Mouse (Mus musculus): ENCODE results near the gene Zc4h2.

Zc4h2 gene

DNA sequence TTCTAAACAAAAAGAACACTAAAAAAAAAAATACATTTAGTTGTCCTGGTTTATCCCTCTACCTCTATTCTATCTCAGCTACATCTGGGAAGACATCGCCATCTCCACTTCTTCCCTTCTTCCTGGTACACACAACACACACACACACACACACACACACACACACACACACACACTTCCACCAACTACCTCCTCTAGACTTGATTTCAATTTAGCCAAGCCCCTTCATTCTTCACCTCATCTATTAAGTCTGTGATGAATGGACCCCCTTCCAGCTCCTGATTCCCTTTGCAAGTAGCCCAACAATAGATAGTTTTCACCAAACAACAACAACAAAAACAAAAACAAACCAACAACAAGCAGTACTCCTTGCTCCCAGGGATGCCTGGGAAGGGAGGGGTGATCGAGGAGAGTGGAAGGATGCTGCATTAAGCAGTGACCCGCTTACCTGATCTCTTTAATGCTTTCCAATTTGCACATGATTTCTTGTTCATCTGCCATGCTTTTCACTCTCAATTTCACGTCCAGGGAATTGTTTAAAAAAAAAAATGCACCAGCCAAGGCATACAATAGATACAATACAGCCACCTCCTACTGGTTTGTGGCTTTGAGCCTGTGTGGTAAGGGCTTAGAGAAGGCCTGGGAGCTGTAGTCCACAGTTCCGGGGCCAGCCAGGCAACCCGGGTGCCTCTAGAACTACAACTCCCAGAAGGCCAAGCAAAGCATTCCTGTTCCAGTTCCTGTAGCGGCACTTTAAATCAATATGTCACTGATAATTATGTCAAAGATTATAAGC lies at the start of gene Zc4h2:
Zc4h2 (minus strand) TSS at position 706 of the 796 bp plus-strand sequence.
- DNase-seq (ENCODE audit: low spot score in 2 of 2): peak in 1 of 2 experiments; percentile 71

DNA sequence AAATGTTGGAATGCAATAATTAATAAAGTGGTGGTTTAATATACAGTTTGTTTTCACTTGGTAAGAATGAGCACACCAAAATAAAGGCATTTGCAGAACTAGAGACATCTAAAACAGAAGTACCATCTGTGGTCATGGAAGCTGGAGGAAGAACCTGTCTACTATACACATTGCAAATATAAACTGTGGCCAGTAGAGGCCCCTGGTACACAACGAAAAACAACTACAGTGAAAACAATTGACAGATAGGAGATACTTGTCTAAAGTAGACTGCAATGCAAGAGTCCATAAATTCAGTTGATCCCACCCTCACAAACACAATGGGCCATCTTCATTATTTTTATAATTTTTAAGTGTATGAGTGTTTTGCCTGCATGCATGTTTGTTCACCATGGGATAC lies 28.8 kb upstream of the Zc4h2 start:
- no peak for DNase-seq (ENCODE audit: low spot score in 2 of 2)

DNA sequence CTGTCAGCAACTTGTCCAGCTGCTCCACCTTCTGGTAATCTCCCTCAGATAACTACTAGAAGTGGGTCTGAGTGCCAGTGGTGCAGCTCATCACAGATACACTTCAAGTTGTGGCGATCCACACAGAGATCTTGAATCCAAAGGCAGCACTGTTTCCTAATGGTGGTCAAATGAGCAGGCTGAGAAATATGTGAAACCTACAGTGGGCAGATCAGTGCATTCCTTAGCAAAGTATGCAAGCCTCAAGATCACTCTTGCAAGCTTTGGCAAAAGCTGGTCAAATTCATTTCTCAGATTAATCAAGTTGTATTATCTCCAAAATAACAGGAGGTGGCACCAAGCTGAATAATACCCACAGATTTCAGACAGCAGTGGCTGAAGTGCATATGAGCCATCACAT lies 23.9 kb upstream of the Zc4h2 start:
- no peak for DNase-seq (ENCODE audit: low spot score in 2 of 2)

DNA sequence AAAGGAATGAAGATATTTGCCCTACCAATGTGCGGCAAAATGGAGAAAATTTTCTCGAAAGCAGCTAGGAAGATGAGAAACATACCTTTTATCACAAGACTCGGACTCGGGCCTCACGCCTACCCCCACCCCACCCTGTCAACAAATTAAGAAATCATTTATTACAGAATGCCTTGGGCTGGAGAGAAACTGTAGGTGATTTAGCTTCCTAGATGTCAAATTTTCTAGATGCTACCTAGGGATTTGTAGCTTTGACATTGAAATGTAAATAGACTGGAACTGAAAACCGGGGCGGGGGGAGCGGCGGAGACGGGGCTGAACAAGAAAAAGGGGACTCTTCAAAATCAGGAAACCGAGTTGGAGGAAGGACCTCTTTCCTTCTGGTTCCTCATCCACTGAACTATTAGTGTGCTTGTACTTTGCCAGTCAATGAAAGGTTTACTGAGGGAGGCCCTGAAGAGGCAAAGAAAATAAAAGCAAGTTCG lies 333 bp upstream of the Zc4h2 start:
- peak; percentile 2 to 7 for DNase-seq (ENCODE audit: low spot score in 2 of 2)

DNA sequence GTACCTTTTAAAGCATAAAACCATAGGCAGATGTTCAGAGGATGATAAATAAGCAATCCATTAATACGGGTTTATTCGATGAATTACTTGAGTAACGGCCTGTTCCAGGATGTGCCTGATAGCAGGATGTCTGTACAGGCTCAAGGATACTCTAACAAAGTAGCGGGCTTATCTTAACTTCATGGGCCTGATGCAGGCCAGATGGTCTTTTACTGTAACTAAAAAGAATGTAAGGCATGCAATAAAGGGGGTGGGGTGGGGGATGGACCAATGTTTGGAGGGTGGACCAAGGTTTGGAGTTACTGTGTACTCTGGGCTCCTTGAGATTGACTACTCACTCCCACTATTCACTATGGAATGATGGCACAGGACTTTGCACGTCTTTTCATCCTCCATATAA lies 57.7 kb downstream of the Zc4h2 start:
- no peak for DNase-seq (ENCODE audit: low spot score in 2 of 2)
